In the genomic region with DNA sequence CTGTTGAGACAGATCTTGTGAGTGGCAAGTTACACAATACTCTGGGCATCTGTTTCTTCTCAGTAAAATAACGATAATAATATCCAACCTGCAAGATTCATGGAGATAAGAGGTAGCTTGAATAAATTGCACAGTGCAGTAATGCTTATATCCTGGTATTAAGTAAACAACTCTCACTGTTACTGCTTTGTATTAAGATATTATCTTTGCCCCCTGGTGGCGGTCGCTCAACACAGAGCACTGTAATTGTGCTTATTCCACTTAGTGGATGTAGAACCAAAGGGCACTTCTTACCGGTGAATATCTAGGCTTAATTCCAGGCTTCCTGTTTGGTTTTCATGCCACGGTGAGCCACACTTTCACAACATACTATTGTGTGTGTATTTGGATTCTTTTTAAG, we compare ENCODE assay signal across 19 mouse cellular contexts. TPM values are rescaled to one million over a fixed set of nuclear protein-coding genes. Genes with fewer than 3 reads are reported as not detected.
DNase-seq lines count a peak whose midpoint lies in the region; ATAC-seq and TF ChIP-seq lines count a peak whose summit lies in the region.
"Had no signal": no experiment of that assay in that cellular context is flagged by ENCODE, and none has a peak within 500 bp of the region (broad histone marks: within the 10 kb centered on the region; RNA-seq: fewer than 3 reads in every experiment).

No protein-coding gene starts in this region.

- no peak overlapping the region for H3K4me3 ChIP-seq in kidney, postnatal 0 days (replicated peaks; ENCODE audit: low read depth, low read length)
- no peak overlapping the region for H3K4me3 ChIP-seq in kidney, adult 2 months (ENCODE audit: insufficient read depth, low read depth, low read length)
- no peak overlapping the region for H3K4me3 ChIP-seq in midbrain, postnatal 0 days (ENCODE audit: low read depth, low read length)
- no peak overlapping the region for H3K4me3 ChIP-seq in midbrain, embryonic 10.5 days
- no peak overlapping the region for H3K4me3 ChIP-seq in embryonic facial prominence, embryonic 10.5 days
- H3K4me3 ChIP-seq: gastrocnemius, adult 2 months; limb, embryonic 15.5 days had no signal

- no peak for TF ChIP-seq POLR2A in kidney, adult 2 months (IDR thresholded peaks at IDR 0.05; ENCODE audit: low read depth, low read length)

- WGBS in kidney, postnatal 0 days: 73% methylated on average over 5 of the region's 5 CpGs
- WGBS in kidney, adult 2 months: 65% methylated on average over 5 of the region's 5 CpGs
- 76% methylated on average over 5 of the region's 5 CpGs for WGBS in midbrain, postnatal 0 days
- 73% methylated on average over 5 of the region's 5 CpGs for WGBS in midbrain, embryonic 10.5 days
- 58% methylated on average over 5 of the region's 5 CpGs for WGBS in embryonic facial prominence, embryonic 10.5 days

- no peaks in the 10 kb centered on the region for H3K4me1 ChIP-seq in kidney, postnatal 0 days (replicated peaks; ENCODE audit: insufficient read depth, low read length)
- no peaks in the 10 kb centered on the region for H3K4me1 ChIP-seq in kidney, adult 2 months (ENCODE audit: control insufficient read depth, insufficient read depth, low read length)
- H3K4me1 ChIP-seq in midbrain, postnatal 0 days (ENCODE audit: insufficient read depth, low read length): no peaks in the 10 kb centered on the region
- H3K4me1 ChIP-seq in midbrain, embryonic 10.5 days: no peaks in the 10 kb centered on the region
- H3K4me1 ChIP-seq in embryonic facial prominence, embryonic 10.5 days: no peaks in the 10 kb centered on the region
- H3K4me1 ChIP-seq: limb, embryonic 15.5 days had no signal

- no peak overlapping the region for H3K27ac ChIP-seq in kidney, postnatal 0 days
- H3K27ac ChIP-seq in kidney, adult 2 months (ENCODE audit: insufficient read depth, low read depth, low read length): no peak overlapping the region
- H3K27ac ChIP-seq in midbrain, postnatal 0 days (ENCODE audit: low read depth, low read length): no peak overlapping the region
- H3K27ac ChIP-seq in midbrain, embryonic 10.5 days (replicated peaks): no peak overlapping the region
- no peak overlapping the region for H3K27ac ChIP-seq in embryonic facial prominence, embryonic 10.5 days (replicated peaks)
- H3K27ac ChIP-seq: gastrocnemius, adult 2 months; limb, embryonic 15.5 days had no signal

- no peak for ATAC-seq in kidney, postnatal 0 days (replicated peaks; ENCODE audit: low FRiP score, low read depth)
- ATAC-seq in midbrain, postnatal 0 days (ENCODE audit: low FRiP score): no peak
- ATAC-seq: activated CD4-positive, CD25-positive, alpha-beta regulatory T cell, adult 4 months had no signal

- no peaks in the 10 kb centered on the region for H3K9me3 ChIP-seq in kidney, postnatal 0 days (replicated peaks; ENCODE audit: low read length)
- no peaks in the 10 kb centered on the region for H3K9me3 ChIP-seq in midbrain, postnatal 0 days (ENCODE audit: low read length)
- no peaks in the 10 kb centered on the region for H3K9me3 ChIP-seq in midbrain, embryonic 10.5 days (replicated peaks)
- no peaks in the 10 kb centered on the region for H3K9me3 ChIP-seq in embryonic facial prominence, embryonic 10.5 days
- H3K9me3 ChIP-seq: limb, embryonic 15.5 days had no signal

- no peak overlapping the region for H3K9ac ChIP-seq in kidney, postnatal 0 days (ENCODE audit: low read depth, low read length)
- no peak overlapping the region for H3K9ac ChIP-seq in midbrain, postnatal 0 days (replicated peaks; ENCODE audit: low read length, poor library complexity, severe bottlenecking)
- H3K9ac ChIP-seq: limb, embryonic 15.5 days had no signal

- DNase-seq in kidney, postnatal 0 days (ENCODE audit: low spot score): no peak
- no peak for DNase-seq in kidney, adult 2 months
- no peak for DNase-seq in midbrain, postnatal 0 days (ENCODE audit: low spot score)
- no peak for DNase-seq in midbrain, embryonic 10.5 days (ENCODE audit: low spot score)
- peak; percentile 7 for DNase-seq in MN1 (ENCODE audit: low spot score)
- DNase-seq in embryonic facial prominence, embryonic 10.5 days (ENCODE audit: low spot score): peak; percentile 14
- DNase-seq in urinary bladder, adult 18-20 months (ENCODE audit: low spot score in 2 of 2): no peak
- no peak for DNase-seq in embryo, embryonic 10 days (ENCODE audit: low spot score)
- DNase-seq: cerebellum, adult 18-20 months; gastrocnemius, adult 2 months; heart, adult 18-20 months; kidney, postnatal 14 days; layer of hippocampus, postnatal 36 days; lung, postnatal 14 days; thymus, postnatal 25 days had no signal

- no peak overlapping the region for H3K4me2 ChIP-seq in kidney, postnatal 0 days (ENCODE audit: low read length)
- no peak overlapping the region for H3K4me2 ChIP-seq in midbrain, postnatal 0 days (ENCODE audit: low read depth, low read length, poor library complexity, severe bottlenecking)
- H3K4me2 ChIP-seq: limb, embryonic 15.5 days; midbrain, embryonic 11.5 days had no signal

- no peaks in the 10 kb centered on the region for H3K36me3 ChIP-seq in kidney, postnatal 0 days (ENCODE audit: insufficient read depth, low read length)
- H3K36me3 ChIP-seq in kidney, adult 2 months (ENCODE audit: control insufficient read depth, insufficient read depth, low read length): no peaks in the 10 kb centered on the region
- no peaks in the 10 kb centered on the region for H3K36me3 ChIP-seq in midbrain, postnatal 0 days (ENCODE audit: insufficient read depth, low read length)
- H3K36me3 ChIP-seq in midbrain, embryonic 10.5 days: no peaks in the 10 kb centered on the region
- H3K36me3 ChIP-seq in embryonic facial prominence, embryonic 10.5 days (replicated peaks): no peaks in the 10 kb centered on the region
- H3K36me3 ChIP-seq: limb, embryonic 15.5 days had no signal

- TF ChIP-seq CTCF in kidney, postnatal 0 days (IDR thresholded peaks at IDR 0.05; ENCODE audit: low read depth): peak; percentile 52
- no peak for TF ChIP-seq CTCF in kidney, adult 2 months (conservative IDR thresholded peaks at IDR 0.05; ENCODE audit: insufficient read depth, insufficient read length, low read depth, low read length)
- peak; percentile 32; the same call in 1 of the 2 replicates for TF ChIP-seq CTCF in midbrain, postnatal 0 days (IDR thresholded peaks at IDR 0.05)

- no peaks in the 10 kb centered on the region for H3K27me3 ChIP-seq in kidney, postnatal 0 days (ENCODE audit: insufficient read depth, low read length)
- H3K27me3 ChIP-seq in kidney, adult 2 months (replicated peaks; ENCODE audit: control insufficient read depth, insufficient read depth, low read length): no peaks in the 10 kb centered on the region
- H3K27me3 ChIP-seq in midbrain, postnatal 0 days (ENCODE audit: insufficient read depth, low read length): no peaks in the 10 kb centered on the region
- peaks cover 17% of the 10 kb centered on the region; the same call in 1 of the 2 replicates for H3K27me3 ChIP-seq in midbrain, embryonic 10.5 days (ENCODE audit: low read depth, poor library complexity, severe bottlenecking)
- H3K27me3 ChIP-seq in embryonic facial prominence, embryonic 10.5 days (replicated peaks; ENCODE audit: low read depth, poor library complexity, severe bottlenecking): peaks cover 16% of the 10 kb centered on the region

RNA-seq across cellular contexts. Expression of a gene that starts 16.4 kb away (rescaled TPM):
- 0.05 and 0.08 TPM in 2 replicates for polyA plus RNA-seq in kidney, postnatal 0 days (2015; fragmentation: Nextera tagmentation; extraction: Ambion mirVana)
- polyA plus RNA-seq in kidney, adult 2 months (2012; rRNA removed): 0.03 and 0.05 TPM in 2 replicates
- 0.71 and 4.6 TPM in 2 replicates for total RNA-seq in midbrain, postnatal 0 days (2014; rRNA removed)
- 0.22 and 0.35 TPM in 2 replicates for polyA plus RNA-seq in midbrain, postnatal 0 days (2015; fragmentation: Nextera tagmentation; extraction: Ambion mirVana)
- polyA plus RNA-seq in midbrain, embryonic 10.5 days (2016; fragmentation: Nextera tagmentation; extraction: Ambion mirVana): 1.5 and 1.9 TPM in 2 replicates
- 0.66 and 1.1 TPM in 2 replicates for polyA plus RNA-seq in embryonic facial prominence, embryonic 10.5 days (2016; fragmentation: Nextera tagmentation; extraction: Ambion mirVana)
- total RNA-seq: gastrocnemius, adult 2 months; heart, adult 18-20 months; heart, postnatal 10 days had no signal

Comparison
In these comparisons a context has a peak if more than half of its experiments do, and no peak if none do; other contexts are left out.
1. DNase-seq: peak in MN1 (single experiment) and embryonic facial prominence, embryonic 10.5 days (single experiment); none in kidney, postnatal 0 days (single experiment), kidney, adult 2 months (single experiment), midbrain, postnatal 0 days (single experiment), midbrain, embryonic 10.5 days (single experiment), urinary bladder, adult 18-20 months (0 of 2) and embryo, embryonic 10 days (single experiment).